Mouse (Mus musculus) adrenal gland, postnatal 4 days (tissue): ENCODE results near the gene Olfr876. TPM values are rescaled to one million over a fixed set of nuclear protein-coding genes. Genes with fewer than 3 reads are reported as not detected.
A peak's percentile ranks its signal among the peaks of the same experiment; 100 is the strongest.
"Not testable (repeated sequence)": the region's sequence is repeated elsewhere in the genome, so short reads cannot be mapped to it uniquely, and the experiment has no call there.

Source experiments
- DNase-seq, 2 experiments: peaks; one replicate each; pipeline ENCODE4 v3.0.0; 2021 to 2022; ENCODE audit warnings: low spot score in 2 of 2, mixed read lengths in 2 of 2
- long read RNA-seq, 2 experiments: library from polyadenylated mRNA; stranded (forward); transcript quantifications; one replicate each; pipeline ENCODE4 v2.0.0; 2021
- total RNA-seq, 2 experiments: library from RNA; stranded (reverse); gene quantifications; 2 replicates each; pipeline ENCODE4 v1.2.3; 2021

The Olfr876 gene
- total RNA-seq, result not detected
- long read RNA-seq, experiment 1, result 0 reads
- long read RNA-seq, experiment 2, result 0 reads

DNA sequence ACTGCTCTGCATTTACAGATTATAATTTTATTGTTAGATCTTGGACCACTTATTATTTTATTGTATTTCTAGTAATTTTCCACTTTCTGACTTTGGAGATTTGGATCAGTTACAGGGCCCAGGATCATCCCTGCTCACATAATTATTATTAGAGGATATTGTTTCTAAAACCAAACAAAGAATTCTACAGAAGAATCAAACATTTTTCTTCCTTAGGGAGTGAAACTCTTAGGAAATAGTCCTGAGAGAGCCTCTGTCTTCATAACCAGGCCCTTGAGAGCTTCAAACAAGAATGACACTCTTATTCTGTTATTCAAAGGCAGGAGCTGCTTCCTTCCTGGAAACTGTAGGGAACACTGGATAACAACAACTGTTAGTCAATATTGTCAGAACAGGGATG, at the start of gene Olfr876:
Gene Olfr876 (plus strand): TSS at position 301 of the 400 bp plus-strand sequence.
- DNase-seq, result no peak

DNA sequence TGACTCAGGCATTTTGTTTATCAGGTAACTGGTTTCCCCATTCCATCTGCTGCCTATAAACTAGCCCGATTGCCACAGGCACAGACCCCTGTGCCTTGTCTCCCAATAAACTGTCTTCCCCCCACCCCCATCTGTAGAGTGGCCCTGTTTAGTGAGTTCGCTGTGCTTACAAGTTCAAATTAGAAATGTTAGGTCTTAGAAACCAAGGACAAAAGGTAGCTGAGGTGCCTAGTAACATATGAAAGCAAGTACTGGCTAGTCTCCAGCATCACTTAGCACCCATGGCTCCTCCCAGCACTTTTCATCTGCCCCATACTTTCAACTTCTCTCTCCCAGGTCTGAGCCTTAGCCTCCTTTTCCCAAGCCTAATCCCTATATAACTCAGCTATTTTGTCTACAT, 41.1 kb upstream of the Olfr876 start:
- no peak for DNase-seq

DNA sequence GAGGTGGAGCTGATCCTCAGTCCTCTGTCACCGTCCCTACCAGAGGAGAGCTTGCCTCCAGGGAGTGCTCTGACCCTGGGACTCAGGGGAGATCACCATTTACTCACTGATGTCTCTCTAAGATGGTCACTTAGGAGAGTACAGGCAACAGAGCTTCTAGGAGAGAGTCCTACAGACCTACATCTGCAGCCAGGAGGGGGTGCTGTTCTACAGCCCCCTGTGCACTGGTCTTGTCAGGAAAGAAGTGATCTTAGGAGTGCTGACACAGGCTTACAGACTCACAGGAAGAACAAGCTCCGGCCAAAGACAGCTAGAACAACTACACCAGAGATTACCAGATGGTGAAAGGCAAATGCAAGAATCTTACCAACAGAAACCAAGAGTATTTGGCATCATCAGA, 40.3 kb upstream of the Olfr876 start:
- DNase-seq, result no peak

DNA sequence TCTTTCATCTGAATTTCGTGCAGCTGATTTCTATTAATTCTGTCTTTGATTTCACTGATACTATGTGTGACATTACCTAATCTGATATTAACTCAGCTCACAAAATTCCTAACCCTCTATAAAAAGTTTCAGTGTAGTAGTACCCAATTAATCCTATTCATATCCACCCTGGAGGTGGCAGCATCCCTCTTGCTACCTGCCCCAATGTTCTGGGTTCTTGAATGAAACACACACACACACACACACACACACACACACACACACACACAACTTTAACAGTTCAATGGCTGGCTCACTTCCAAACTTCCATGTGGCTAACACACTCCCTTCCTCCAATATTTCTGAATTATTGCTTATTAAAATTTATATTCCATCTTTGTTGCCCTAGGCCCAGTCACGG, 32.2 kb upstream of the Olfr876 start:
- DNase-seq, result no peak

DNA sequence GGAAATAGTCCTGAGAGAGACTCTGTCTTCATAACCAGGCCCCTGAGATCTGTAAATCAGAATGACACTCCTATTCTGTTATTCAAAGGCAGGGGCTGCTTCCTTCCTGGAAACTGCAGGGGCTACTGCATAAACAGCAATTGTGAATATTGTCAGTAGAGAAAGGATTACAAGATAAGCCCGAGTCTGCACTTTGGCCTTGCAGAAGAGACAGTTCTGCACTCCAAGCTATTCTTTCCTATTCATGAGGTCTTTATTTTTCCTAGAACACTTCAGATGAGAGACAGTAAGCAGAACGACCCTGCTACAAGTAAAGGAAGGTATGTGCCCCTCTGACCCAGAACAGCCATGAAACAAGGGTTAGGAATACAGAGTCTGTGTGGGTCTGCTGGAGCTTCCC, 31.1 kb upstream of the Olfr876 start, which contains the start of gene Olfr875:
Gene Olfr875 (plus strand): TSS at position 99 of the 400 bp plus-strand sequence.
- no peak for DNase-seq

DNA sequence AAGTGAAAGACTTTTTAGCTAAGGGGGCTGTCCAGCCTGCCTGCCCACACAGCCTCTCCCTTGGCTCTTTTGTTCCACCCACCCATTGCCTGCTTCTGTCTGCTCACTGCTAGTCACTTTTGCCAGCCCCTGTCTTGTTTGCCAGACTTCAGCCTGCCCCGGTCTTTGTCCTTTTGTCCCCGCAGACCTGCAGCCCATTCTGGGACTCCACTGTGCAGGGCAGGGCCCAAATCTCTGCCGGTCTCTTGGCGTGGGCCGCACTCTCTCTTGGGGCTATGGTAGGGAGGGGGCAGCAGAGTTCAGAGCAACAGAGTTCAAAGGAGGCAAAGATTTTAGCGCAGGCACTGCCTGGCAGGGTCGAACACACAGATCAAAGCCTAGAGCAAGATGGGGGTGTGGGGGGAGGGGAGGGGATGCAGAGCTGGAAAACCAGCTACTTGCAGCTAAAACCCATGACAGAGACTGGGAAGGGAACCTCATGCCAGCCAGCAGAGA, 20.0 kb upstream of the Olfr876 start:
- peak; percentile 10 to 11 for DNase-seq

DNA sequence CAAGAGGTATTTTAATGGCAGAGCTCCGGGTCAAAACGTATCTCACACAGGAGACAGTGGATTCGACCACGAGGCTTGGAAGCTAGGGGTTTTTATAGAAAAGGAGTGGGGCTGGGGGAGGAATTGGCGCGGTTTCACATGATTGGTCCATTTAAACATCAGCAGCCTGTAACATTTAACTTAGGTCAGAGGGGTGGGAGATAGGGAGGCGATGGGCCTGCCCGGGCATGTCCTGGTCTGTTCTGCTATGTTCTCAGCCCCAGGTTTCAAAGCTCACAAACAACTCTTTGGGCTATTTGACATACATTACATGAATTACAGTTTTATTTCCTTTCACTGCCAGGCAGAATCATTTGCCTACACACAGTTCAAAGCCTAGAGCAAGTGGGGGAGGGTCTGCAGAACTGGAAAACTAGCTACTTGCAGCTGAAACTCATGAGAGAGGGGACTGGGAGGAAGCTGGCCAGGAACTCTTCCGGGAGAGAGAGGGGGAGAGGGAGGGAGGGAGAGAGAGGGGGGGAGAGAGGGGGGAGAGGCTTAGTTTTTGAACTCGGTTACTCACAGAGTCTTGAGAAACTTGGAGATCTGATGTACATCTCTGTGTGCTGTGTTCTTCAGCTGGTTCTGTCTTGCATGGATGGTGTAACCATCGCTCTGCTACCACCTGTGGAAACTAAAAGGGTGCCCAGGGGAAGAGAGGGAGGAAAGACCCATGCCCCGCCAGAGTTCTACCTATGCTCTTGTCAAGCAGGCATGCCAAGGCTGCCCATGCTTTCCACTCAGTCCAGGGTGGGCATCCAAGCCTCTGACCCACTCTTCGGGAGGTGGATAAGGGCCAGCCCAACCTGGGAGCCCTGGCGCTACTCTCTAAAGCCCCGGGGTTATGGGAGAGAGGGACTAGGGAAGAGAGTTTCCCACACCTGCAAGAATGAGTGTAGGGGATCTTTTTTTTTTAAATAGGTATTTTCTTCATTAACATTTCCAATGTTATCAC, 19.1 kb upstream of the Olfr876 start:
- not testable (repeated sequence) for DNase-seq

DNA sequence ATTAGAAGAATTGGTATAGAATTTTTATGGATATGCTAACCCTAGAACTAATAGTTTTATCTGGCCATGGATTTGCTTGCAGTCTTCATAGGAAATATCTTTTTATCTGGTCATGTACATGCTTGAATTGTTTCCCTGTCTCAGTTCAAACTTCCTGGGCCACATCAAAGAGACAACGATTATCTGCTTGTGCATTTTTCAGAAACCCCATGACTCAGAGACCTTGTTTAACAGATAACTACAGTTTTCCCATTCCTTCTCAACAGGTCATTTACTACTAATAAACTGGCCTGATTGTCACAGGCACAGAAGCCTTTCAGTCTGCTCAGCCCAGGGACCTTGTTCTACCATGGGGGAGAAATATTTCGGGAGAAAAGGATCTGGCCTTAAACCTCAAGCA, 16.4 kb upstream of the Olfr876 start:
- DNase-seq, result no peak

DNA sequence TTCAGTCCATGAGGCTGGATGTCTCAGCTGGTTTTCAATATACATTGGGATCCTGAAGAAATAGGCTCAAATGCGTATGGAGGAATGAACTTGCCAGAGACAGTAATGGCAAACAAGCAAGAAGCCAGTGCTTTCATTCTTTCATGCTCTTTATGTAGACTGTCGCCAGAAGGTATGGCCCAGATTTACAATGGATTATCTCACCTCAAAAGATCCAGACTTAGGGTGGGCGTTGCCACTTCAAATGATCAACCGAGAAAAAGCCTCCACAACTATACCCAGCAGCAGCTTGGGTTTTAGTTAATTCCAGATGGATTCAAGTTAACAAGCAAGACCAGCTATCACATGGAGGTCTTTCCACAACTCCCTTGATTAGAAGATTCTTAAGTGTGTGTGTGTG, 776 bp upstream of the Olfr876 start:
- no peak for DNase-seq

DNA sequence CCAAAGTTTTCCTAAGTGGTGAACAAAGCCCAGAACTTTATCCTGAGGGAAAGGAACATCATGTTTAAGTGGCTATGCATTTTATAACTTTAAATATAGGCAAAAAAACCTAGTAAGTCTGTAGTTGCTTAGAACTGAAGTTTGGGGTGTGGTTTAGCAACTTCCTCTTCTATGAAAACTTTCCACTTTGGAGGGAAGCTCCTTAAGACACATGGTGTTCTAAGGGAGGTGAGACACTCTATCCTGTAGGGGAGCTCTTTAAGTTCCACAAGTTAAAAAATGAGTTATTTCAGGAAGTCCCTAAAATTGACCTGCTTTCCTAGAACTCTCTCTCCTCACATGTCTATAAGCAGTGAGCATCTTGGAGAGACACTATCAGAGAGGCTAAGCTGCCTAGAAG, 4.4 kb downstream of the Olfr876 start:
- DNase-seq, result no peak

DNA sequence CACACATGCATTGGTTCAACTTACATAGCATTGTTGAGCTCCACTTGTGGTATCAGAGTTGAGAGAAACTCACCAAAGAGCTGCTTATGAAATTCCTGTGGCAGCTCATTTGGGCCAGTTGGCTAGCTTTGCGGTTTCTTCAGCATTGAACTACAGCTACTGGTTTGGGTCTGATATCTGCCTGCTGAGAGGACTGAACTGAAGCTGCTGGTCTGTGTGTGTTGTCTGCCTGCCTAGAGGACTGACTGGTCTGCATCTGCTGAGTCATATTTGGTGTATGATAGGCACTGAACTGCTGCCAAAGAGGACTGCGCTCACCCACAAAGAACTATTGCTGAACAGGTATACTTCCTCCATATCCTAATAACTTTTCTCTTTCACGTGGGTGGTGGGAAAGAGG, 5.6 kb downstream of the Olfr876 start:
- DNase-seq, result no peak

DNA sequence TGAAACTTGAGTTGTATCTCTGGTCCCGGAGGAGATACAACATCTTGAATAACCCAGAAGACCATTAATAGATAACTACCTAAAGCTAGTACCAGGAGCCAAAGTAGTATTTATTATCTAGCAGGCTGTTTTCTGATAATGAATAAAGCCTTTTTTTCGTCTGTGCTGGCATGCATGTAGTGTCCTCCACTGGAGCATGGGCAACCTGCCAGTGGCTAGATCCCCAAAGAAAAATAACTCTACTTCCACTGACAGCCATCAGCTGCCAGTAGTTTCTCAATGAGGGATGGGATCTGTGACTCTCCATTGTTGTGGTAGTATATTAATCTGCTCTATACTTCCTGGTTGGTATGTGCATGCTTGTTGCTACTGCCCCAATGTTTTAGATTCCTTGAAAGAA, 6.1 kb downstream of the Olfr876 start:
- peak; percentile 4 to 9 for DNase-seq

DNA sequence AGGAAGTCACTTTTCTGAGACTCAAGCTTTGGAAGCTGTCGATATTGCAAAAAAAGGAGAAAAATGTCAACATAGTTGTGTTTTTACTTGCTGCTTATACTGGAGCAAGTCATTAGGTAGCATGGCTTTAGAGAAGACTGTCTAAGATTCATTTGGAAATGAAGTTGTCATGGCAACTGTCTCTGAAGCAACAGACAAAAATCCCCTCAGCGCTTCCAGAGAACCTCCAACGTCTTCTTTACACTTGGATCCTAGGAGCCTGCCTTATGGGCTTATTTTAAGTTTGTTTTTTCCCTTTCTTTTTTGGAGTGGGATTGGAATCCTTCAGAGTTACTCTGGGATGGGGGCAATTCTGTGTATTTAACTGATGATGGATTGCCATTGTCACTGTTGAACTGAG, 11.9 kb downstream of the Olfr876 start:
- DNase-seq, result no peak

DNA sequence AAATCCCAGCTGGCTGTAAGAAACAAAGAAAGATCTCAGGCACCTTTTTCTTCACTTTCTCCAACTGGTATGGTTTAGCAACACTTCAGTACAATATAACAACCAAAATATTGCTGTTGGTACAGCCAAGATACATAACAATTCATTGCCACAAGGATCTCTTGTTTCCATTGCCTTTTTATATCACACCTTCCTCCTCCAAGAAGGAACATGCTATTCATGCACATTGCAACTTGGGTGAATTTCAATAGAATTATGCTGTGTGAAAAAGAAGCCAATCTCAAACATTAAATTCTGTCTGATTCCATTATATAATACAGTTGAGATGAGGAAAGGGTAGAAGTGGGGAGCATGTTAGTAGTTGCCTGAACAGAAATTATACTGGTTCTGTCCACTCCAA, 27.1 kb downstream of the Olfr876 start:
- DNase-seq, result no peak

DNA sequence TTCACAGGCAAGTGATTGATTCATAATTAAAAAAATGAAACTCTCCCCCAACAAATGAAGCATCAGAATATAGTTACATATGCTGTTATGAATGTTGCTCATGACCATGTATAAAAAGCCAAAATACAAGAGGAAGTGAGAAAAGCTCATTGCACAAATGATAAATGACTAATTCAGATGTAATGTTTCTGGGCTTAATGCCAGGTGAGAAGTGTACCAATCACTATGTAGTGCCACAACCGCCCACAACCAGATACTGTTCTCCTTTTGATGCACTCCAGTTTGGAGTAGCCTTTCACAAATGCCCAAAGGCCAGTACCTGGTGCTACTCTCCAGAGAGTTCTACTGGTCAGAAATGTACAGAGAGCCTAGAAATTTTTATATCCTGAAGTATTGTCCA, 30.5 kb downstream of the Olfr876 start:
- DNase-seq, result no peak

DNA sequence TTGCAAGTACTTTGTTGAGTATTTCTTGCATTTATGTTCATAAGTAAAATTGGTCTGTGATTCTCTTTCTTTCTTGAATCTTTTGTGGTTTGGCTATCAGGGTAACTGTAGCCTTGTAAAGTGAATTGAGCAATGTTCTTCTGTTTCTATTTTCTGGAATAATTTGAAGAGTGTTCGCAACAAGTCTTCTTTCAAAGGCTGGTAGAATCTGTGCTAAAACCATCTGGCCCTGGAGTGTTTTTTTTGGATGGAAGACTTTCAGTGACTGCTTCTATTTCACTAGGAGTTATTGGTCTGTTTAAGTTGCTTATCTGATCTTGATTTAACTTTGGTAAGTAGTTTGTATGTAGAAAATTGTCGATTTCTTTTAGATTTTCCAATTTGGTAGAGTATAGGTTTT, 46.4 kb downstream of the Olfr876 start:
- no peak for DNase-seq

DNA sequence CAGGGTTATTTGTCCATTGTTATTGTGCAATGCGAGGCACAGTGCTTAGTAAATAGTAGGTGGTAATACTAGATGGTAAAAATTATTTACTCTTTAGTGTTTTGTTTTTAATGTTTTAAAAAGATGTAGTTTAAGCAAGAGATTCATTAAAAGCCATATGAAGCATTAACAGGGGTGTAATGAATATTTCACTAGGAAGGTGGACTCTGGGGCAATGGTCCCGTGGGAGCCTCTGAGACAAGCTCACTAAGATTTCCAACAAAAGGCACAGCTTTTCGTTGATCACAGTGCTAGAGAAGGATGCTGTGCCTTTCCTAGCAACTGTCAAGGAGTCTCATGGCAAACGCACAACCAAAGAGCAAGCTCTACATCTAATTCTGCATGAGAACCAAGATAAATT, 51.1 kb downstream of the Olfr876 start, which contains the start of gene Olfr877:
Gene Olfr877 (plus strand): TSS at position 301 of the 400 bp plus-strand sequence.
- no peak for DNase-seq

Other genes with a start within 250 kb of the Olfr876 start
- 10 to 100 TPM; 17.4 to 18.4 TPM for gene Siae, start 247.3 kb upstream of the Olfr876 start, total RNA-seq
- gene Spa17, start 189.3 kb upstream of the Olfr876 start, total RNA-seq, result 1 to 10 TPM; 2.3 to 3.4 TPM
- 100 to 1,000 TPM; 102 to 112 TPM for gene Tbrg1, start 145.7 kb upstream of the Olfr876 start, total RNA-seq
- not detected for gene Panx3, start 133.8 kb upstream of the Olfr876 start, total RNA-seq
- gene Olfr160, start 86.8 kb upstream of the Olfr876 start, total RNA-seq, result not detected
- not detected for gene Olfr874, start 57.9 kb upstream of the Olfr876 start, total RNA-seq
- not detected for gene Olfr875, start 31.2 kb upstream of the Olfr876 start, total RNA-seq
- gene Olfr877, start 51.2 kb downstream of the Olfr876 start, total RNA-seq, result not detected
- not detected for gene Olfr145, start 93.7 kb downstream of the Olfr876 start, total RNA-seq
- not detected for gene Olfr878, start 114.8 kb downstream of the Olfr876 start, total RNA-seq
- not detected for gene Olfr881, start 188.8 kb downstream of the Olfr876 start, total RNA-seq
- not detected for gene Olfr883, start 222.8 kb downstream of the Olfr876 start, total RNA-seq
- not detected for gene Olfr884, start 243.5 kb downstream of the Olfr876 start, total RNA-seq